Mouse (Mus musculus) G1E (cell line): Measurements from ENCODE around the gene Nfu1. TPM values are rescaled to one million over a fixed set of nuclear protein-coding genes. Genes with fewer than 3 reads are reported as not detected.
"Not testable (repeated sequence)": the region's sequence is repeated elsewhere in the genome, so short reads cannot be mapped to it uniquely, and the experiment has no call there.

ENCODE experiments used
- ATAC-seq: 2 replicates; pipeline ENCODE4 v1.8.0; 2016; ENCODE audit warnings: mild to moderate bottlenecking; ENCODE audit not compliant: insufficient number of reproducible peaks, poor library complexity, low FRiP score, severe bottlenecking; ENCODE audit errors: extremely low read depth
- DNase-seq: peaks from one replicate; pipeline ENCODE4 v3.0.0; 2012; ENCODE audit warnings: low spot score
- H3K27me3 ChIP-seq: 2 replicates; pipeline ENCODE4 v1.6.1; 2012; ENCODE audit warnings: mild to moderate bottlenecking, low read length, inconsistent platforms; ENCODE audit not compliant: insufficient read depth
- H3K36me3 ChIP-seq: replicated peaks from 2 replicates; pipeline ENCODE3; 2012; ENCODE audit warnings: mild to moderate bottlenecking, inconsistent platforms
- H3K4me1 ChIP-seq: 2 replicates; pipeline ENCODE4 v1.6.1; 2012; ENCODE audit warnings: low read depth, low read length, inconsistent platforms, mixed read lengths; ENCODE audit not compliant: insufficient read depth
- H3K4me3 ChIP-seq: 2 replicates; pipeline ENCODE4 v1.5.1; 2012; ENCODE audit warnings: low read depth, mild to moderate bottlenecking, inconsistent platforms, low read length, moderate library complexity, mixed read lengths
- H3K9me3 ChIP-seq: replicated peaks from 2 replicates; pipeline ENCODE4 v1.6.1; 2012; ENCODE audit warnings: inconsistent platforms
- CTCF ChIP-seq: IDR thresholded peaks from 2 replicates; pipeline ENCODE4 v1.5.1; 2012; ENCODE audit warnings: low read depth, low read length, inconsistent platforms, mixed read lengths
- GATA1 ChIP-seq: IDR thresholded peaks from 2 replicates; pipeline ENCODE4 v1.6.1; 2012; ENCODE audit warnings: borderline replicate concordance, low read length, inconsistent platforms, mixed read lengths
- GATA2 ChIP-seq: IDR thresholded peaks from 2 replicates; pipeline ENCODE4 v1.6.1; 2012; ENCODE audit warnings: low read depth, low read length, inconsistent platforms, borderline replicate concordance
- POLR2AphosphoS5 ChIP-seq: IDR thresholded peaks from 2 replicates; pipeline ENCODE4 v1.6.1; 2012; ENCODE audit warnings: low read depth, low read length, inconsistent platforms; ENCODE audit not compliant: insufficient replicate concordance
- TAL1 ChIP-seq: conservative IDR thresholded peaks from 2 replicates; pipeline ENCODE4 v1.6.1; 2012; ENCODE audit warnings: low read depth, low read length, inconsistent platforms, mixed read lengths
- polyA plus RNA-seq: library from polyadenylated mRNA; stranded (reverse); fragments of >175 nt; gene quantifications from 2 replicates; pipeline ENCODE4 v1.2.3, GENCODE M21; 2012
- total RNA-seq, 2 experiments: library from RNA; stranded (forward) in 1 of 2; stranded (reverse) in 1 of 2; fragments of 200-1000 nt in 1 of 2; fragments of >200 nt in 1 of 2; fragmentation: Nextera tagmentation in 1 of 2; gene quantifications; 2 replicates each; pipeline ENCODE4 v1.2.3; 2014 to 2017

Nfu1 gene
- total and polyA plus RNA-seq, 3 experiments = 97.1 to 126 (median 123) TPM

- Histone ChIP-seq H3K4me3 (peak overlapping the region; percentile 99), H3K4me1 (peaks cover 63% of the 10 kb centered on the region), H3K9me3 (no peaks in the 10 kb centered on the region), H3K27me3 (no peaks in the 10 kb centered on the region), H3K36me3 (peaks cover 21% of the 10 kb centered on the region)
- ATAC-seq (no peak), DNase-seq (no peak)
- TF ChIP-seq GATA1 (no peak), POLR2AphosphoS5 (no peak), TAL1 (no peak), GATA2 (no peak), CTCF (no peak)
Observed at GRCm38 (mm10) chr6:87043131-87043516, 34.1 kb downstream of the Nfu1 start.

DNA sequence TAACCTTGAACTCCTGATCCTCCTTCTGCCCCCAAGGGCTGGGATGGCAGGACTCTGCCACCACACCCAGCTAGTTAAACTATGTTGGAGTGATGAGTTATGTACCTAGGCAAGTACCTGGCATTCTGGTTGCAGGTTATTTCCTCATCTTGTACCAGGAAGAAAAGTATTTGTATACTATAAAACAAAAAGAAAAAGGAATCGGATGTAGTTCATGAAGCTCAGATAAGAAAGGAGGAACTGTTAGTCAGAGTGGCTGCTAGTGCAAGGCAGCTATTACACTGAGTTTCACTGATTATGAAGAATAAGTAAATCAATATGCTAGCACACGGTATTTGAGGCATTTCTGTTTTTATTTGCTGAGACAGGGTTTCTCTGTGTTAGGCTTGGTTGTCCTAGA is 35.9 kb downstream of the Nfu1 start:
- TF ChIP-seq CTCF = no peak
- TF ChIP-seq POLR2AphosphoS5 = no peak
- no peak for TF ChIP-seq GATA2
- TF ChIP-seq TAL1 = no peak
- no peak for TF ChIP-seq GATA1
- Histone ChIP-seq H3K27me3 (no peaks in the 10 kb centered on the region), H3K36me3 (peaks cover 39% of the 10 kb centered on the region), H3K4me1 (peaks cover 66% of the 10 kb centered on the region), H3K4me3 (peak overlapping the region; percentile 63), H3K9me3 (no peaks in the 10 kb centered on the region)
- ATAC-seq = no peak
- no peak for DNase-seq

- DNase-seq (no peak), ATAC-seq (no peak)
- H3K4me3 ChIP-seq = peak overlapping the region; percentile 42; the same call in 1 of the 2 replicates
- no peaks in the 10 kb centered on the region for H3K9me3 ChIP-seq
- no peaks in the 10 kb centered on the region for H3K27me3 ChIP-seq
- H3K4me1 ChIP-seq = peaks cover 61% of the 10 kb centered on the region
- TF ChIP-seq POLR2AphosphoS5 (no peak), CTCF (no peak), GATA2 (no peak), TAL1 (no peak), GATA1 (no peak)
- peaks cover 40% of the 10 kb centered on the region for H3K36me3 ChIP-seq
Observed at GRCm38 (mm10) chr6:87045507-87045906, 36.5 kb downstream of the Nfu1 start.

GRCm38 (mm10) chr6:87048712-87049111 is 39.7 kb downstream of the Nfu1 start:
- not testable (repeated sequence) for DNase-seq, H3K27me3 ChIP-seq, H3K4me3 ChIP-seq, ATAC-seq, H3K9me3 ChIP-seq
- Histone ChIP-seq H3K4me1 (peaks cover 48% of the 10 kb centered on the region), H3K36me3 (peaks cover 65% of the 10 kb centered on the region)

- H3K4me3 ChIP-seq = no peak overlapping the region
- peaks cover 28% of the 10 kb centered on the region for H3K4me1 ChIP-seq
- H3K36me3 ChIP-seq = peaks cover 88% of the 10 kb centered on the region
- H3K9me3 ChIP-seq = no peaks in the 10 kb centered on the region
- no peak for TF ChIP-seq GATA1
- TF ChIP-seq CTCF = no peak
- TF ChIP-seq GATA2 = no peak
- TF ChIP-seq TAL1 = no peak
- no peak for TF ChIP-seq POLR2AphosphoS5
- DNase-seq (no peak), ATAC-seq (no peak)
- H3K27me3 ChIP-seq = no peaks in the 10 kb centered on the region
Observed at GRCm38 (mm10) chr6:87051886-87052425, 42.9 kb downstream of the Nfu1 start.

DNA sequence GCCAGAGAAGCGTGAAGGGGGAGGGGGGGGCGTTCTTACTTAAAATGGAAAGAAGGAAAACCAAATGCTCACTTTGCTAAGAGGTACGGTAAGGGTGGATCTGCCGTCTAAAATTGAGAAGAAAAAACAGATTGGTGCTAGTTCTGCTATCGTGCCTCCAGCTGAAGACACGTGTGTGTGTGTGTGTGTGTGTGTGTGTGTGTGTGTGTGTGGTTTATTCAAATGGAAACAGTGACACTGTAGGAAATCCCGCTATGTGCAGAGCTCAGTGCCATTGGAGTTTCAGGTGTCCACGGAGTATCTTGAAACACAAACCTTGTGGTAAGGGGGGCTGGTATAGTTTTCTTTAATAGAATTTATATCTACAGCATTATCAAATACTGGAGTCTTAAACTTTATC is 45.2 kb downstream of the Nfu1 start:
- DNase-seq = no peak
- Histone ChIP-seq H3K9me3 (no peaks in the 10 kb centered on the region), H3K4me1 (peaks cover 15% of the 10 kb centered on the region; the same call in 1 of the 2 replicates), H3K4me3 (no peak overlapping the region), H3K36me3 (peaks cover 89% of the 10 kb centered on the region), H3K27me3 (no peaks in the 10 kb centered on the region)
- ATAC-seq = no peak
- no peak for TF ChIP-seq GATA1
- TF ChIP-seq POLR2AphosphoS5 = no peak

DNA sequence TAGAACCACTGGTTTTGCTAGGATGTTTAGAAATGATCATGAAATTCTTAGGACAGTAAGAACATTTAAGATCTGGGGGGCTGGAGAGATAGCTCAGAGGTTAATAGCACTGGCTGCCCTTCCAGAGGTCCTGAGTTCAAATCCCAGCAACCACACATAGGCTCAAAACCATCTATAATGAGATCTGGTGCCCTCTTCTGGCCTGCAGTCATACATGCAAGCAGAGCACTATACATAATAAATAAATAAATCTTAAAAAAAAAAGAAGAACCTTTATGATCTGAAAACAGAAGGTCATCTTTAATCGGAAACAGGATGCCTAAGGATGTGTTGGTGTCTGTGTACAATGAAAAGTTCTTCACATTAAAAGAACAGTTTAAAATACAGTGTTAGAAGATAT is 50.7 kb downstream of the Nfu1 start:
- Histone ChIP-seq H3K36me3 (peaks cover 95% of the 10 kb centered on the region), H3K9me3 (no peaks in the 10 kb centered on the region), H3K27me3 (no peaks in the 10 kb centered on the region), H3K4me1 (peaks cover 16% of the 10 kb centered on the region), H3K4me3 (no peak overlapping the region)
- DNase-seq (no peak), ATAC-seq (no peak)
- no peak for TF ChIP-seq CTCF
- no peak for TF ChIP-seq POLR2AphosphoS5
- no peak for TF ChIP-seq GATA1
- TF ChIP-seq GATA2 = no peak
- TF ChIP-seq TAL1 = no peak
